Mouse (Mus musculus): ENCODE measurements around the gene Anapc11. TPM values are rescaled to one million over a fixed set of nuclear protein-coding genes. Genes with fewer than 3 reads are reported as not detected.
"Not testable (repeated sequence)": the region's sequence is repeated elsewhere in the genome, so short reads cannot be mapped to it uniquely, and the experiment has no call there.

The Anapc11 gene
- total RNA-seq (2021): 100 to 1,000 TPM in 1 of 2 experiments, 10 to 100 TPM in 1; 87.2 to 109 TPM

DNA sequence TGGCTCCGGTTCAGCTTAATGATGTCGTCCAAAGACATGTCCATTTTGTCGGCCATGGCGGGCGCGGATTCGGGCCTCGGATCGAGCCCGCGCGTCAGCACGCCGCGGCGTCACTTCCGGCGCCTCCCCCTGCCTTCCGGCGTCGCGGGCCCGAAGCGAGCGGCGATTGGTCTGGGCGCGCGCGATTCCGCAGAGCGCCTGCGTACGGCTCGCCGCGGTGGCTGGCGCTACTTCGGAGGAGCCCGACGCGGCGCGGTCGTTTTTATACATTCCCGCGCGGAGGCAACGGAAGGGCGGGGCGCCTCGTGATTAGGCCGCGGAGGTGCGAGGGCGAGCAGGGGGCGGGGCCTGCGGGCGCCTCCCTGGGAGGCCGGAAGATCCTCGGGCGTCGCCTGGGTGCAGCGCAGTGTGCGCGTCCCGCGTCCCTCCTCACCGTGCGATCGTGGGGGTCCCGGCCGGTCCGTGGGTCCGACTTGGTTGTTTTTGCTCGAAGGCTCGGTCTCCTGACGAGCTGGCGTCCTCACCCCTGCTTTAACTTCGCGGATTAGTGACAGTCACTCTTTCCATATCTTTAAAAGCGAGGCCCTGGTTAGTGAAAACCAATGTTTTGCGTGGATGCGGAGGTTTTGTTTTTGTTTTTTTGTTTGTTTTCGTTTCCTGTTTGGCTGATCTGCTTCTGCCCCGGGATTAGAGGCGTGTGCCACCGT, at the start of gene Anapc11, which contains the start of gene Alyref:
Gene Anapc11, plus strand, starts transcription at position 139 of the 707 bp plus-strand sequence.
Gene Alyref, minus strand, starts transcription at position 83 of the 707 bp plus-strand sequence.
- DNase-seq (ENCODE audit: extremely low spot score in 1 of 2, low spot score in 1 of 2): peak; percentile 84 to 85

DNA sequence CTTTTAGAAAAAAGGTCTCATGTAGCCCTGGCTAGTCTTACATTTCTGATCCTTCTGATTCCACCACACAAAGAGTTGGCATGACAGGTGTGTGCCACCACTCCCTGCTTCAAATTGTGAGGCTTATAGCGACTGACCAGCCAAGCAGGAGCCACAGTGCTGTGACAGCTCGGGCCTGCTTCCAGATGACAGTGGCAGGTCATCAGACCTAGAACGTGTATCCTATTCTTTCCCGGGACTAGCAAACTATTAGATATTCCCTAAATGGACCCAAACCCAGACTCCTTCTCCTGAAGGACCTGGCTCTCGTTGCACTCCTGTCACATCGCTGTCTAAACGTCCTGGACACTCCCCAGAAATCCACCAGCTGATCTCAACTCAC, 49.4 kb upstream of the Anapc11 start:
- DNase-seq (ENCODE audit: extremely low spot score in 1 of 2, low spot score in 1 of 2): no peak

DNA sequence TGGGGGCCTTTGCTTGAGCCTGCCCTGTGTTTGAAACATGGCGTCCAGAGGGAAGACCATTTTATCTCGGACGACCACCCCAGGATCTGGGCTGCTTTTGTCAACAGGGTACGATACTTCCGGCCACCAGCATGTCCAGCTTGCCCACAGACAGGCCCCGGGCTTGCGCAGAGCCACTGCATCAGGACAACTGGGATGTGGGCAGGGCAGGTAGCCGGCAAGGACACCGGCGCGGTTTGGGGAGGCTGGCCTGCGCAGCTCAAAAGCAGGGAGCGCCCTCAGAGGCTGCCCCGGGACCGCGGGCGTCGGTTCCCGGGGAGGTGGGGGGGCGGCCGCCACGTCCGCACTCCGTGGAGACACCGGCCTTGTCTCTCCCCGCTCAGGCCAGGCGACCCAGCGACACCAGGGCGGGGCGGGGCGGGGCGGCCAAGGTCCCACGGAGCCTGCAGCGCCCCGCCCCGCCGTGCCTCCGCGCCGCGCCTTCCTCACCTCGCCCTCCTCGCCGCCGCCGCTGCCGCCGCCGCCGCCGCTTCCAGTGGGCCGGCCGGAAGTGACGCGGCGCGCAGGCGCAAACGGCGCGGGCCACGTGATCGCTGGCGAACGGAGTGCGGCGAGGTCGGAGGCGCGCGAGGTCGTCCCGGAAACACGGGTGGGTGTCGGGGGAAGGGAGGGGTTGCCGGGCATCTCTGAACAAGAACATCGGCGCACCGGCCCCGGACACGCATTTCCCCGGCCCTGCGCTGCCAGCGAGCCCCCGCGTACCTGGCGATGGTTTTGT, 48.9 kb upstream of the Anapc11 start, which contains the start of gene Mcrip1:
Gene Mcrip1, minus strand, starts transcription at position 560 of the 778 bp plus-strand sequence.
- peak; percentile 89 to 92 for DNase-seq (ENCODE audit: extremely low spot score in 1 of 2, low spot score in 1 of 2)

DNA sequence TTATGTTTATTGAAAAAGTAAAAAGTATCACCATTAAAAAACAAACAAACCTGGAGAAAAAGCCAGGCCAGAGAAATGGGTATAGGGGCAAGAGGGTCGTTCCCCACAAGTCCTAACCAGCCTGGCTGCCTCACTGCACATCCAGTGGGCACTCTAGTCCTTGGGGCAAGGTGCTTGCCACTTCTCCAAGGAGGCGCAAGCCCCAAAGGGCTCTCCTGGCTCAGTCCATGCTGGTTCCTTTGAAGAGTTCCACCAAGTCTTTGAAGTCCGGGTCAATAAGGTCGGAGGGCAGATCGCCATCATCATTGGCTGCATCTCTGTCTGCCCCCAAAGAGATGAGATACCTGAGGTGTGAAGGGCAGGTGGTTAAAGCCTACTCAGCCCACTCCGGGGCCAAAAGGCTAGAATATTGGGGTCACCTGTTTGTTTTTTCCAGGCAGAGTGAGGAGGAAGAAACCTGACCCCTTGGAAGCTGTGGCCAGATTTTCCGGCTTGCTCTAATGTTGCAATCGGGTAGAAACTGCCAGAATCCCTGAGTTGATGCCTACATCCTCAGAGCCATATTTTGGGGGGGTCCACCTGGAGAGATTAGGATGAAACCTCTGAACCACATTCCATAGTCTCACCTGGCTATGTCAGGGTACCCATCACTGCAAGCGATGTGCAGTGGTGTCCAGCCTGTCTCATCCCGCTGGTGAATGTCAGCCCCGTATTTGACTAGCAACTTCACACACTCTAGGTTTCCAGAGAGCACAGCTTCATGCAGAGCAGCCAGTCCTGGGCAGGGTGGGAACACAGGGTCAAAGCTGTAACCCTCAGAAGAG, 48.0 kb upstream of the Anapc11 start:
- no peak for DNase-seq (ENCODE audit: extremely low spot score in 1 of 2, low spot score in 1 of 2)

DNA sequence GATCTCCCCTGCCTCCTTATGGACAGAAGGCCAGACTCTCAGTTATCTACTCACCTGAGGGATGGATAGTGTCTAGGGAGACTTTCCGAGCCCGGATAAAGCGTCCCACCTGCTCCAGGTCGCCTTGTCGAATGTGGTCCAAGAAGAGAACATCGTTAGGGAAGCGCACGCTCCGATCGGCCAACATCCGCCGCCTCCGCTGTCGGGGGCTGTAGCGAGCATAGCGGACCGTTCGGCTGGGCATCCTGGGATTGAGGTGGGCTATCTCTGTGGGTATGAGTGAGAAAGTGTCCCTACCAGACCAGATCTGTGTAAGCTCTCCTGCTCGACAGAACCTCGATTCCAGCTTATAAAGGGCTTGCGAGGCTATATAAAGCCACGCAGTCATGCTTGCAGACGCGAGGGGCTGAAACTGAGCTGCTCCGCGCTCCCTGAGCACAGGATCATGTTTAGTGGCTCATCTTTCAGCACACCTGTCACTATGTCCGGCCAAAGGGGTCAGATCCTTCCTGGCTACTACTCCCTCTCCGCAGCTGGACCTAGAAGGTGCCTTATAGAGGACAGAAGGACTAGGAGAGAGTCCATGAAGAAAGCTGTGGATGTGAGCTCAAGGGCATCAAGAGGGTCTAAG, 47.3 kb upstream of the Anapc11 start, which contains the start of gene Ppp1r27:
Gene Ppp1r27, minus strand, starts transcription at position 323 of the 631 bp plus-strand sequence.
- no peak for DNase-seq (ENCODE audit: extremely low spot score in 1 of 2, low spot score in 1 of 2)

DNA sequence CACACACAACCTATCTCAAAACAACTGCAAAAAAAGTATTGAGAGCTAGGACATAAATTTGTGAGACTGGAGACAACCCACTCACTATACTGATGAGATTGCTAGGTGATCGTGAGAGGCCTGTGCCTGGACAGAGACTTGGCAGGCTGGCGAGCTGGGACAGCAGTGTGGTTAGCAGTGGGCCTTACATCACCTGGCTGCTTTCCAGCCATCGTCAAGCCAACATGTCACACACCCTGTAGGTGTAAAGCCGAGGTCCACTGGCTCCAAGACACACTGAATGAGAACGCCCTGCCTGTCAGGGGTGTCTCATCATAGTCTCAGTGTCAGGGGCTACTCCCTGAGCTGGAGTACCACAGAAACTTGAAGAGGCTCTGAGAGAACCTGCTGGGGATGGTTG, 45.5 kb upstream of the Anapc11 start:
- DNase-seq (ENCODE audit: extremely low spot score in 1 of 2, low spot score in 1 of 2): no peak

DNA sequence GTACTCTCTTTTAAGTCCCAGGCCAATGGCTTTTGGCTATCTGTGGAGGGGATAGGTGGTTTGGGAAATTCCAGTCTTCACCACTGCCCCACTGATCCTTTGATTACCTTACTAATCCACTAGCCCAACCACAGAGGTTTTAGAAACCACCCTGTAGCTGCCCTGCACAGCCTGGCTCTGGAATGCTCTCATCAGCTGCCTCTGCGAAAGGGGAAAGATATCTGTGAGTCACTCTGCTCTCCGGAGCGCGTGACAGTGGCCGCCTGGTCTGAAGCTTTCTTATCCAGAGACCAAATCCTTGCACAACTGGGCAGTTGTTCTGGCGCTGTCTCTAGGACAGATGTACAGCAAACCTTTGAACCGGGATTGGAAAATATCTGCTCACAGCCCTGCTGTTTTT, 43.4 kb upstream of the Anapc11 start:
- no peak for DNase-seq (ENCODE audit: extremely low spot score in 1 of 2, low spot score in 1 of 2)

DNA sequence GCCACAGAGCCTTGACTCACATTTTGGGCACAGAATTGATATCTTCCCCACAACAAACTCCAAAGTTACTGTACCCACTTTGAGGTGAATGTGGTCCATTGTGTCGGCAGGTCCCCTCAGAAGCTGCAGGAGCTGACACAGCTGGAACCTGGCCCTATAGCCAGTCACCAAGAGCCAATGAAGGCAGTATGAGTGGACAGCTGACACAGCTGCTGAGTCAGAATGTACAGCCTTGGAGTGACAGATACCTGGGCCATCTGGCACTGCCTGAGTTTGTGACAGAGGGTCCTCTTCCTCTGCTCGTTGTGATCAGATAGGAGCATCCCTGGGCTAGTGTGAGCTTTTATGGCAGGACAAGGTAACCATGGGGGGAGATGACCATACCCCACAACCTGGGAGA, 43.0 kb upstream of the Anapc11 start:
- no peak for DNase-seq (ENCODE audit: extremely low spot score in 1 of 2, low spot score in 1 of 2)

DNA sequence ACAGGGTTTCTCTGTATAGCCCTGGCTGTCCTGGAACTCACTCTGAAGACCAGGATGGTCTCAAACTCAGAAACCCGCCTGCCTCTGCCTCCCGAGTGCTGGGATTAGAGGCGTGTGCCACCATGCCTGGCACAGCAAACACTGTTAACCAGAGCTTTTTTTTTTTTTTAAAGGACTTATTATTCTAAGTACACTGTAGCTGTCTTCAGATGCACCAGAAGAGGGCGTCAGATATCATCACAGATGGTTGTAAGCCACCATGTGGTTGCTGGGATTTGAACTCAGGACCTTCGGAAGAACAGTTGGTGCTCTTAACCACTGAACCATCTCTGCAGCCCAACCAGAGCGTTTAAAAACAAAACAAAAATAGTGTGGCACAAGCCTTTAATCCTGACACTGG, 39.4 kb upstream of the Anapc11 start:
- not testable (repeated sequence) for DNase-seq (ENCODE audit: extremely low spot score in 1 of 2, low spot score in 1 of 2)

DNA sequence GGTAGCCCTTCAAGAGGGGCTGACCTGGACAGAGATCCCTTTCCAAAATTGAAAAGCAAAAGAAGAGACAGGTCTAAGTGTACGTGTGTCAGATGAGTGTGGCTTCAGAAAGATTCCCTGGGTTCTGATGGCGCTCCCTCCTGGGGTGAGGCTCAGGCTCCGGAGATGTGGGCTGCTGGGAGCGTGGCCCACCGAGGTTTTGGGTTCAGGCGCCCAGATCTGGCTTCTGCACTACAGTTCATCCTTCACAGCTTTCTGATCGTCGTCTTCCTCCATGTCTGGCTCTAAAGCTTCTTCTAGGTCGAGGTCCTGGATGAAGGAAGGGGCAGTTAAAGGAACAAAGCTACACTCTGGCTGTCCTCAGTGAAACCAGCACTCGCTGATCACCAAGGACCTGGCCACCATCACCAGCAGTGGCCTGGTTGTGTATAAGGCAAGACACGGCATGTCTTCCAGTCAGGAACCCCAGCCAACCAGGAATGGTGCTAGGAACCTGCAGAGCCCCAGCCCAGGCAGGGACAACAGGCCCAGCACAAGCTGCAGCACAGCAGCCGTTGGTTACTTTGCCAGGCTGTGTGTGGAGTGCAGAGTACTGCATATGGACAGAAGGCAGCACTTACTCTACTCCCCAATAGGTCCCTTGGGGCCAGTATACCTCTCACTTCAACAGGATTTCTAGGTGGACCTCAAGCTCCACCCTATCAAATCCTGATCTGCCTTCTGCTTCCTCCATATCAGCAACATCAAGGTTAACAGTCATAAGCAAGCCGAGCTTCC, 37.1 kb upstream of the Anapc11 start:
- no peak for DNase-seq (ENCODE audit: extremely low spot score in 1 of 2, low spot score in 1 of 2)

DNA sequence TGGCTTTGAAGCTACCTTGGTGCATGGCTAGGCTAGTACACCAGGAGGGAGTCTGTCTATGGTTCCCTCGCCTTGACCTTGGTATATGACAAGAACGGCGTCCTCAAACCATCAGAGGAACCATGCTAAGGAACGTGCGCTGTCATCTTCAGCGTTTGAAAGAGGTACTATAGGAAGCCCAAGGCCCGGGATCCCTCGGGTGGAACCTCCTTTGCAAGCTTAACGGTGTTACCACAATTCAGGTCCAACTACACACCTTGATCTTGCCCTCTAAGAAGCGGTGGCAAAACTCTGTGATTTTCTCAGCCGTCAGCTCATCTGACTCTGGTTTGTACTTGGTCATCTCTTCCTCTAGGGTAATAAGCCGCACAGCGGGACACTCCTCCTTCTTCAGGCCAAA, 35.3 kb upstream of the Anapc11 start:
- DNase-seq (ENCODE audit: extremely low spot score in 1 of 2, low spot score in 1 of 2): no peak

DNA sequence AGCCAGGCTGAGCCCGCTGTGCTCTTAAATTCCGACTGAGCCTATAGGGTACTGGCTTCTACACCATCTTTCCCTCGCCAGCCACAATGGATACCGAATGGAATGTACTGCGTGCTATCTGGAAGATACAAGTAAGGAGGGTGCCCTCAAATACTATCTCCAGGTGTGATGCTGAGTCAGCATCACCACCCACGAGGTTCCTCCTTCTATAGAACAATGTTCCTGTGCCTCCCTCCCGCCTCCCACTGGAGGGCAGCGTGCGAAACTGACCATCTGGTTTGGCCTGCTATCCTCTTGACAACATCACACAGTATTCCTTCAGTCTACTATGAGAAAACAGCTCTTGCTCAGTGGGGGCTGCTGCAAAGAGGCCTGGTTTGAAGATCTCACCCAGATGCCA, 33.1 kb upstream of the Anapc11 start:
- DNase-seq (ENCODE audit: extremely low spot score in 1 of 2, low spot score in 1 of 2): no peak

DNA sequence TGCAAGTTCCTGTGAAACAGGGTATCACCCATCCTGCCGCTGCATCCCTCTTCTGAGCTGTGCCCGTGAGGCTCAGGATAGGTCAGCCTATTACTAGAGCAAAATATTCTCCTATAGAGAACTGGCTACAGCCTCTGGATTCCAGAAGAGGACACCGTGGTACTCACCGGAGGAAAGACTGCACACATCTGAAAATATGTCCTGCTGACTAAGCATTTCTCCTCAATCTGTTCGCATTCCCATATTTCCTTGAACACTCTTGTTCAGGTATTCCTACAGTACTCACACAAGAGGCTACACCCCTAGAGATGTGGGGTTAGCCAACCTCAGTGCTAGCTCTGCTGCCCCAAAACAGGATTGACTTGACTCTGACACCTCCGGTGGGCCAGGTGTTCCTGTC, 29.9 kb upstream of the Anapc11 start:
- DNase-seq (ENCODE audit: extremely low spot score in 1 of 2, low spot score in 1 of 2): no peak

DNA sequence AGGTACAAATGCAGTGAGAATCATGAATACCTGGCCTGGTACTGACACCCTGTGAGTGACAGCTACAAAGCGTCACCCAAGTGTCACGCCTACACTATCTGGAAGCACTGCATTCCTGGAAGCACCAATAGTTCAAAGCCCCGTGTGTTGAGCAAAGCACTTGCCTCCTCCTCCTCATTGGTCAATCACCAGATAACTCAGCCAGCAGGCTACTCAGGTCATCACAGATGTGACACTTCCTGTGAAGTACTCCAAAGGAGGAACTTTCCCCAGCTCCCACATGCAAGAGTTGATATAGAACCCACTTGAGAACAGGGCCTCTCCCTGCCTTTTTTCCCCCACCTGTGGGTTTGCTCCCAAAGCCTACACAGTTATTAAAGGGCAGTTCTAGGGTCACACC, 27.1 kb upstream of the Anapc11 start:
- DNase-seq (ENCODE audit: extremely low spot score in 1 of 2, low spot score in 1 of 2): no peak

DNA sequence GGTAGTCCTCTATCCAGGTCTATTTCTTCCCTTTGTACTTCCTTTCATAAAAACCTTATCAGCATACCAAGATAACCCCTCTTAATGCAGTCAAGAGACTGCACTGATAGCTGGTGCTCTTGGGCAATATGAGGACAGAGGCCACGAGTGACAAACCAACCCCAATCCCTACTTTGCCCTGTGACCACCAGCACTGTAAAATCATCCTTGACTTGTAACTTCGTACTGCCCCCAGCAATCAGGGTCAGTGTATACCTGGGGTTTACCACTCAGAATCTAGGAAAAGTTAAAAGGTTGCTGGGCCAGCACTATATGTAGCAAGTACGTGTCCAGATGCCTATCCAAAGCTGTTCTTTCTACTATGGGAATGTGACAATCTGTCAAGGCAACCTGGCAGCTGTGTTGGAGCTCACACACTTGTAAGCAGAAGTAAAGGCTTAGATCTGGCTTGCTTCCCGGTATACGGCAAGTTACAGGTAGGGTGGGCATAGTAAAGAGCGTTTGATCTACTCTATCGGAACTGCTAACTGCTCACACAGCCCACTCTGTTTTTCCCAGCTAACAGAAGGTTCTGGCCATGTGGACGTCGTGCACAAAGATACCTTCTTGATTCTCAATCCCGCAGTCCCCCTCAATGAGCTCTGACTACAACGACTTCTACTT, 26.3 kb upstream of the Anapc11 start:
- no peak for DNase-seq (ENCODE audit: extremely low spot score in 1 of 2, low spot score in 1 of 2)

DNA sequence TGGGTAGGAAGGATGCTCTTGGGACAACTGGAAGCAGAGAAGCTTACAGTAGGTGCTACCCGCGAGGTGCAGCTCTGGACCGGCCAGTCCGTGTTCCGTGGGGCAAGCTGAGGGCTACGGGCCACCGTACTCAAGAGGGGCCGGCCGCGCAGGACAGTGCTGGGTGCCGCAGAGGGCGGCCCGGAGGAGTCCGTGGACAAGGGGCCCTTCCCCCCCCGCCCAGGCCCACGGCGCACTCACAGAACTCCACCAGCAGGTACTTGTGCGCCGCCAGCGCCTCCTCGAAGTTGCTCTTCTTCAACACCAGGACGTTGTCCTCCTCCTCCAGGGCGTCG, 25.8 kb upstream of the Anapc11 start:
- no peak for DNase-seq (ENCODE audit: extremely low spot score in 1 of 2, low spot score in 1 of 2)

DNA sequence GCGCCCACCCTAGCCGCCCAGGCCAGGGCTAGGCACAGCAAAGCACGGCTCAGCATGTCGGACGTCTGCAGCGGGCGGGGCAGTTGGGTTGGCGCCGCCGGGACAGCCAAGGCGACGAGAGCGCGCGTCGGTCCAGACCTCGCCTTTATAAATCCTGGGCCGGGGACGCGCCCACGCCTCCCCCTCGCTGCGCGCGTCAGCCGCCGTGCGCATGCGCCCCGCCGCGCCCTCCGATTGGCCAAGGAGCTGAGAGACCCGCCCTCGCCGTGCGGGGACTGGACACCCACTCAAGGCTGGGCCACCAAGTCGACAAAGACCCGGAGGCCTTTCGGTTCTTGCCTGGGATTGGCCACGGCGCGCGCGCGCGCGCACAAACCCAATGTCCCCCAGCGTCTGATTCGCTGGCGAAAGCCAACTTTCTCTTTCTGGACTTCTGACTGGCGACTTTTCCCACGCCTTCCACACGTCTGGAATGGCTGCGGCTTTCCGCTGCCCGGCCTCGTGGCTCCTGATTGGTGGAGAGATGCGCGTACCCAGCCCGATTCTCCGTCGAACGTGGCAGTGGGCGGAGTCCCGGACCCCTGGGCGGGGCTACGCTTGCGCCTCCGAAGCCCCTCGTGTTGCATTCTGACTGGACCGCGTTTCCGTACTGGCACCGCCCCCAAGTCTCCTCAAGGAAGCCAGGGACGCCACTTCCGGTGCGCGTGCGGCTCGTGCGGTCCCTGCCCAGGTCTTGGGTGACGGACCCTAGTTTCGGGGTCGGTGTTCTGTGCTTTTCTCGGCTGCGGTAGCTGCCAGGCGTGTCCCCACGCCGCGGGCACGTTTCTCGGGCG, 25.3 kb upstream of the Anapc11 start, which contains the start of gene P4hb:
Gene P4hb, minus strand, starts transcription at position 502 of the 833 bp plus-strand sequence.
- DNase-seq (ENCODE audit: extremely low spot score in 1 of 2, low spot score in 1 of 2): peak; percentile 96 to 97

DNA sequence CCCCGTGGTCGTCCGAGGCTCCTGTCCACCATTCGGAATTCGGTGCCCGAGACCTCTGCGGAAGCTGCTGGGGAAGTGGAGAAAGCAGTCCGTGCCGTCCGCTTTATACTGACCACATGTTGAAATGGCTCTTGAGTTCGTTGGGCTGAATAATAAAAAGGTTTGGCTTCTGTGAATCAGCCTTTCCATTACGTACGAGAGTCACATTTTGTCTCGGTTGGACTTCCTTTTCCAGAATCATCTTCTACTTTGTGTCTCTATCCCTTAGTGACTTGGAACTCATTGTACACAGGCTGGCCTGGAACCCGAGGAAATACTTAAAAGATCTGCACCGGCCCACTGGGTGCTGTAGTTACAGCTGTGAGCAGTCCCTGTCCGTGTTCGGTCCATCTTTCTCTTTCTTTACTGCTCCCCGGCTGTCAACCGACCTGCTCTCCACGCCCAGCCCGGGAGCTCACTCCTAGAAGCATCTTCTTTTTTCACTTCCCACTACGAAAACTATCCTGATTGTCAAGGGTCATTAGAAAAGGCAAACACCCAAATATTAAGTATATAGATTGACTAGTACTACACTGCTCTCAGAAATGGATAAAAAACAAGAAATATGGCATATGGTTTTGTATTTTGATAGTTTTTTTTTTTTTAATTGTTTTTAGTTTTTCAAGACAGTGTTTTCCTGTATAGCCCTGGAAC, 24.5 kb upstream of the Anapc11 start:
- no peak for DNase-seq (ENCODE audit: extremely low spot score in 1 of 2, low spot score in 1 of 2)

Measured in layer of hippocampus, postnatal 25 days (tissue).